Mouse (Mus musculus) forebrain, embryonic 14.5 days (tissue): ENCODE measurements around the gene Eras. TPM values are rescaled to one million over a fixed set of nuclear protein-coding genes. Genes with fewer than 3 reads are reported as not detected.

Source experiments
- ATAC-seq: fragments of 200-750 bp; cut with Nextera tagmentation; 2 replicates; pipeline ENCODE4 v1.8.0; 2017; ENCODE audit warnings: mild to moderate bottlenecking, moderate library complexity
- DNase-seq: peaks from one replicate; pipeline ENCODE4 v3.0.0-alpha.2; 2015; ENCODE audit warnings: low spot score
- H3K27ac ChIP-seq: fragments of 300-500 bp; sonication (generic); 2 replicates; pipeline ENCODE4 v1.5.1; 2014; ENCODE audit warnings: low read depth, mild to moderate bottlenecking, control low read depth, low read length, moderate library complexity
- H3K27me3 ChIP-seq: fragments of 300-500 bp; sonication (generic); replicated peaks from 2 replicates; pipeline ENCODE4 v1.6.1; 2014; ENCODE audit warnings: low read length, control low read depth, mixed read lengths; ENCODE audit not compliant: control insufficient read depth, insufficient read depth
- H3K36me3 ChIP-seq: fragments of 300-500 bp; sonication (generic); 2 replicates; pipeline ENCODE4 v1.6.1; 2014; ENCODE audit warnings: low read length, control low read depth; ENCODE audit not compliant: control insufficient read depth, insufficient read depth
- H3K4me1 ChIP-seq: fragments of 300-500 bp; sonication (generic); 2 replicates; pipeline ENCODE4 v1.6.1; 2014; ENCODE audit warnings: antibody characterized with exemption, low read length, control low read depth; ENCODE audit not compliant: control insufficient read depth, insufficient read depth
- H3K4me2 ChIP-seq: fragments of 300-500 bp; sonication (generic); 2 replicates; pipeline ENCODE4 v1.6.1; 2014; ENCODE audit warnings: mild to moderate bottlenecking, control low read depth, low read length
- H3K4me3 ChIP-seq: fragments of 300-500 bp; sonication (generic); 2 replicates; pipeline ENCODE4 v1.5.1; 2014; ENCODE audit warnings: low read depth, low read length, control low read depth
- H3K9ac ChIP-seq: fragments of 300-500 bp; sonication (generic); 2 replicates; pipeline ENCODE4 v1.6.1; 2014; ENCODE audit warnings: mild to moderate bottlenecking, low read length, control low read depth, moderate library complexity
- H3K9me3 ChIP-seq: fragments of 300-500 bp; sonication (generic); replicated peaks from 2 replicates; pipeline ENCODE4 v1.6.1; 2016; ENCODE audit warnings: low read length, control low read depth, mixed read lengths; ENCODE audit not compliant: control insufficient read depth
- WGBS: fragments of 180-500 bp; shearing (Covaris S2); extraction: QIAGEN DNeasy Blood & Tissue Kit; methylation state at CpG from one replicate; pipeline ENCODE4 v1.1.7; 2014; 5-methylcytosine and 5-hydroxymethylcytosine counted together
- polyA plus RNA-seq: library from polyadenylated mRNA; unstranded; fragments of >200 nt; fragmentation: Nextera tagmentation; extraction: Ambion mirVana; gene quantifications from 2 replicates; pipeline ENCODE4 v1.2.1, GENCODE M21; 2014

The Eras gene
- polyA plus RNA-seq, 1 experiment from 2014 or later = not detected

DNA sequence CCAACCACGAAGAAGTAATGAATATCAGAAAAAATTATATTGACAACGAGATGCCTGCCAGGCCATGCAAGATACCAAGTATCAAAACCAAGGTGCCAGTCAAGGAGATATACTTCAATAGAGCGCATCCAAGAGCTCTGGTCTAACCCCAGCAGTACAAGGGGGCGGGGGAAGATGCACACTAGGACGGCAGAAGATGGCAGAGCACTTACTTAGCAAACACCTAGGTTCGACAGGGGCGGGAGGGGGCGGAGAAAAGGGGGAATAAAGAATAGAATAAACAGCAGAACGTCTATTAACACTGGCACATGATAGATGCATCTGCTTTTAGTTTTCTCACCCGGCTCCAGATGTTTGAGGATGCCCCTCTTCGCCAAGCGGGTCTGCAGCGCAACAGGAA lies 30.2 kb downstream of the Eras start:
- Histone ChIP-seq H3K36me3 (peaks cover 21% of the 10 kb centered on the region), H3K9ac (peak overlapping the region; percentile 65), H3K4me1 (no peaks in the 10 kb centered on the region), H3K4me2 (peak overlapping the region; percentile 56), H3K27me3 (no peaks in the 10 kb centered on the region), H3K4me3 (peak overlapping the region; percentile 52), H3K9me3 (no peaks in the 10 kb centered on the region), H3K27ac (no peak overlapping the region)
- ATAC-seq (no peak), DNase-seq (no peak)
- WGBS = 38% methylated on average over 13 of the region's 13 CpGs

GRCm38 (mm10) chrX:7883841-7884567 lies 44.4 kb downstream of the Eras start, which contains the start of gene Slc35a2:
Gene Slc35a2 (plus strand): TSS chrX:7884028.
- peak within 1 kb of the TSS; percentile 80 for H3K27ac ChIP-seq
- no peaks in the 10 kb centered on the region for H3K27me3 ChIP-seq
- peak; percentile 87 for ATAC-seq
- H3K4me3 ChIP-seq = peak within 1 kb of the TSS; percentile 50
- H3K9me3 ChIP-seq = no peaks in the 10 kb centered on the region
- H3K4me1 ChIP-seq = peaks cover 2% of the 10 kb centered on the region
- H3K4me2 ChIP-seq = peak within 1 kb of the TSS; percentile 59
- DNase-seq = peak; percentile 82
- peak within 1 kb of the TSS; percentile 58 for H3K9ac ChIP-seq
- H3K36me3 ChIP-seq = 0 out of 2 replicates have a peak, but pooled peaks cover 4% of the 10 kb centered on the region
- WGBS = 27% methylated on average over 48 of the region's 49 CpGs

DNA sequence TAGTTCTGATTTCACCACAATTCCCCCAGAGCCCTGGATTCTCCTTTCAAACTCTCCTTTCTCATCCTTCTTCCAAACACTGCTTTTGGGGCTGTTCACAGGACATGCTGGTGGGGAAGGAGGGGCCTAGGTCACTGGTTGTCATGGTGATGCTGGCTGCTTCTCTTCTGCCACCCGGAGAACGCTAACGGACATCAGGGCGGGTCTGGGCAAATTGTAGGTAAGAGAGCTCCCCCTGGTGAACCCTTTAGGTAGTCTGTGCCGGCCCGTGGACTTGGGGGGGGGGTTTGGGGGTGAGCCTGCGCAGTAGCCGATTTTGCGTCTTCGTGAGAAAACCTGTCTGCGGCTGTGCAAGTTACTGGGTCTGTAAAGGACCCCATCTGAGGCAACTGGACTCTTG lies 48.6 kb downstream of the Eras start:
- Histone ChIP-seq H3K9ac (peak overlapping the region; percentile 25; the same call in 1 of the 2 replicates), H3K4me3 (0 out of 2 replicates have a peak overlapping the region, but pooled peaks have one; percentile 45), H3K4me1 (peaks cover 1% of the 10 kb centered on the region), H3K9me3 (no peaks in the 10 kb centered on the region), H3K4me2 (peak overlapping the region; percentile 84), H3K27me3 (no peaks in the 10 kb centered on the region), H3K27ac (no peak overlapping the region), H3K36me3 (no peaks in the 10 kb centered on the region)
- WGBS = 25% methylated on average over 11 of the region's 11 CpGs
- ATAC-seq (peak; percentile 54), DNase-seq (peak; percentile 79)

GRCm38 (mm10) chrX:7878495-7878894 lies 49.9 kb downstream of the Eras start:
- H3K9me3 ChIP-seq = no peaks in the 10 kb centered on the region
- H3K4me1 ChIP-seq = no peaks in the 10 kb centered on the region
- peak overlapping the region; percentile 84 for H3K4me2 ChIP-seq
- DNase-seq (no peak), ATAC-seq (no peak; the same call in none of the 2 replicates)
- peaks cover 9% of the 10 kb centered on the region; the same call in 1 of the 2 replicates for H3K36me3 ChIP-seq
- peak overlapping the region; percentile 63 for H3K9ac ChIP-seq
- peak overlapping the region; percentile 33; the same call in 1 of the 2 replicates for H3K27ac ChIP-seq
- peak overlapping the region; percentile 45 for H3K4me3 ChIP-seq
- 36% methylated on average over 21 of the region's 21 CpGs for WGBS
- H3K27me3 ChIP-seq = no peaks in the 10 kb centered on the region

- no peaks in the 10 kb centered on the region for H3K4me1 ChIP-seq
- H3K9me3 ChIP-seq = no peaks in the 10 kb centered on the region
- H3K27ac ChIP-seq = peak within 1 kb of the TSS; percentile 33; the same call in 1 of the 2 replicates
- peak within 1 kb of the TSS; percentile 63 for H3K9ac ChIP-seq
- ATAC-seq (peak; percentile 94), DNase-seq (peak; percentile 89)
- 37% methylated on average over 30 of the region's 38 CpGs for WGBS
- peak within 1 kb of the TSS; percentile 45 for H3K4me3 ChIP-seq
- H3K27me3 ChIP-seq = no peaks in the 10 kb centered on the region
- H3K36me3 ChIP-seq = peaks cover 14% of the 10 kb centered on the region; the same call in 1 of the 2 replicates
- H3K4me2 ChIP-seq = peak within 1 kb of the TSS; percentile 84
Observed at GRCm38 (mm10) chrX:7878007-7878419, 50.4 kb downstream of the Eras start, which contains the start of gene Pim2. Gene Pim2 (plus strand): TSS chrX:7878262.

Other genes starting within 250 kb of the Eras start
- 0.13 TPM in 1 of 2 replicates, not detected in the other for gene Magix, start 247.4 kb downstream of the Eras start, polyA plus RNA-seq
- gene Gpkow, start 231.5 kb downstream of the Eras start, polyA plus RNA-seq = 56.2 and 57.4 TPM in 2 replicates
- gene Wdr45, start 214.3 kb downstream of the Eras start, polyA plus RNA-seq = 30.2 and 31.3 TPM in 2 replicates
- gene Gm45208, start 206.4 kb downstream of the Eras start, polyA plus RNA-seq = not detected in 2 replicates
- gene Praf2, start 200.2 kb downstream of the Eras start, polyA plus RNA-seq = 139 and 145 TPM in 2 replicates
- 43.8 and 45.3 TPM in 2 replicates for gene Ccdc120, start 177.7 kb downstream of the Eras start, polyA plus RNA-seq
- 16.1 and 23.9 TPM in 2 replicates for gene Tfe3, start 166.0 kb downstream of the Eras start, polyA plus RNA-seq
- 44.0 and 50.4 TPM in 2 replicates for gene Gripap1, start 138.8 kb downstream of the Eras start, polyA plus RNA-seq
- gene Kcnd1, start 106.3 kb downstream of the Eras start, polyA plus RNA-seq = 1.3 and 1.6 TPM in 2 replicates
- gene Otud5, start 87.2 kb downstream of the Eras start, polyA plus RNA-seq = 31.8 and 36.9 TPM in 2 replicates
- 11.3 and 15.1 TPM in 2 replicates for gene Pim2, start 50.3 kb downstream of the Eras start, polyA plus RNA-seq
- gene Slc35a2, start 44.6 kb downstream of the Eras start, polyA plus RNA-seq = 17.1 and 17.8 TPM in 2 replicates
- 144 and 172 TPM in 2 replicates for gene Pqbp1, start 29.3 kb downstream of the Eras start, polyA plus RNA-seq
- 193 and 227 TPM in 2 replicates for gene Timm17b, start 29.2 kb downstream of the Eras start, polyA plus RNA-seq
- gene Gm10491, start 20.8 kb downstream of the Eras start, polyA plus RNA-seq = not detected in 2 replicates
- gene Gm10490, start 19.1 kb downstream of the Eras start, polyA plus RNA-seq = not detected in 2 replicates
- 84.4 and 111 TPM in 2 replicates for gene Pcsk1n, start 8.8 kb downstream of the Eras start, polyA plus RNA-seq
- gene Hdac6, start 19.3 kb upstream of the Eras start, polyA plus RNA-seq = 43.3 and 50.4 TPM in 2 replicates
- gene Gata1, start 49.5 kb upstream of the Eras start, polyA plus RNA-seq = 0.11 and 0.19 TPM in 2 replicates
- gene Glod5, start 89.9 kb upstream of the Eras start, polyA plus RNA-seq = 0.46 TPM in 1 of 2 replicates, not detected in the other
- 42.8 and 47.7 TPM in 2 replicates for gene Suv39h1, start 146.2 kb upstream of the Eras start, polyA plus RNA-seq
- gene Was, start 161.9 kb upstream of the Eras start, polyA plus RNA-seq = 0.15 and 0.33 TPM in 2 replicates
- 35.2 and 43.2 TPM in 2 replicates for gene Wdr13, start 204.3 kb upstream of the Eras start, polyA plus RNA-seq
- 388 and 477 TPM in 2 replicates for gene Rbm3, start 217.3 kb upstream of the Eras start, polyA plus RNA-seq
- gene Tbc1d25, start 247.6 kb upstream of the Eras start, polyA plus RNA-seq = 19.7 and 26.5 TPM in 2 replicates